Mouse (Mus musculus) forebrain, embryonic 15.5 days (tissue): Measurements from ENCODE around the gene Slc35b1. TPM values are rescaled to one million over a fixed set of nuclear protein-coding genes. Genes with fewer than 3 reads are reported as not detected.

Experiments used
- ATAC-seq: fragments of 200-750 bp; cut with Nextera tagmentation; replicated peaks from 2 replicates; pipeline ENCODE4 v1.8.0; 2017; ENCODE audit warnings: mild to moderate bottlenecking, moderate TSS enrichment, moderate library complexity
- H3K27ac ChIP-seq: fragments of 300-500 bp; sonication (generic); replicated peaks from 2 replicates; pipeline ENCODE4 v1.5.1; 2015; ENCODE audit warnings: mild to moderate bottlenecking, inconsistent platforms
- H3K27me3 ChIP-seq: fragments of 300-500 bp; sonication (generic); 2 replicates; pipeline ENCODE4 v1.6.1; 2015; ENCODE audit warnings: inconsistent platforms
- H3K36me3 ChIP-seq: fragments of 300-500 bp; sonication (generic); 2 replicates; pipeline ENCODE4 v1.6.1; 2015; ENCODE audit warnings: mild to moderate bottlenecking, inconsistent platforms
- H3K4me1 ChIP-seq: fragments of 300-500 bp; sonication (generic); 2 replicates; pipeline ENCODE4 v1.6.1; 2015; ENCODE audit warnings: inconsistent platforms
- H3K4me2 ChIP-seq: fragments of 300-500 bp; sonication (generic); replicated peaks from 2 replicates; pipeline ENCODE4 v1.6.1; 2015; ENCODE audit warnings: mild to moderate bottlenecking, inconsistent platforms
- H3K4me3 ChIP-seq: fragments of 300-500 bp; sonication (generic); 2 replicates; pipeline ENCODE4 v1.5.1; 2015; ENCODE audit warnings: mild to moderate bottlenecking, inconsistent platforms
- H3K9ac ChIP-seq: fragments of 300-500 bp; sonication (generic); replicated peaks from 2 replicates; pipeline ENCODE4 v1.6.1; 2015; ENCODE audit warnings: mild to moderate bottlenecking, inconsistent platforms
- H3K9me3 ChIP-seq: fragments of 300-500 bp; sonication (generic); 2 replicates; pipeline ENCODE4 v1.6.1; 2016; ENCODE audit warnings: inconsistent platforms
- WGBS: fragments of 180-500 bp; shearing (Covaris S2); methylation state at CpG from one replicate; pipeline ENCODE4 v1.1.7; 2015; ENCODE audit warnings: mixed read lengths; 5-methylcytosine and 5-hydroxymethylcytosine counted together
- polyA plus RNA-seq: library from polyadenylated mRNA; unstranded; fragments of >200 nt; fragmentation: Nextera tagmentation; extraction: Ambion mirVana; gene quantifications from 2 replicates; pipeline ENCODE4 v1.2.1, GENCODE M21; 2015

Gene Slc35b1
- polyA plus RNA-seq, 1 experiment from 2014 or later: 150 TPM

DNA sequence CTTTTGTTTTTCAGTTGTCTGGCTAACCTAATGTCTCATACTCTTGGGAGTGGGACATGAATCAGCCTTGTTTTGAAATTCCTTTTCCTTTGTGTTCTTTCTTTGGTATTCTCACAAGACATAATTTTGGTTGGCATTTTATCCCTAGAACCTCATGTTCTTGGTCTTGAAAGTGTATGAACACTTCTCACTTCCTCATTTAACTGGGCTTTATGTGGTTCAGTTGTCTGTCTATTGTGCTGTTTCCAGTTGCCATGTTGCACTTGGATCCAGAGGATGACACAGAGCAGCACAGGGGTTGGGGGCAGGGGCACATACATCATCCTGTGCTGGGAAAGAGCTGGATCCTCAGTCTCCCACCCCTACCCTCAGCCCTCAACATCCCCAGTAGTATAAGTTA, 31.4 kb downstream of the Slc35b1 start:
- Histone ChIP-seq H3K4me1 (peaks cover 45% of the 10 kb centered on the region), H3K9ac (no peak overlapping the region; the same call in 1 of the 2 replicates), H3K27ac (peak overlapping the region; percentile 6; the same call in 1 of the 2 replicates), H3K36me3 (no peaks in the 10 kb centered on the region), H3K9me3 (no peaks in the 10 kb centered on the region), H3K4me2 (peak overlapping the region; percentile 80), H3K27me3 (no peaks in the 10 kb centered on the region), H3K4me3 (peak overlapping the region; percentile 70; the same call in 1 of the 2 replicates)
- no peak for ATAC-seq

DNA sequence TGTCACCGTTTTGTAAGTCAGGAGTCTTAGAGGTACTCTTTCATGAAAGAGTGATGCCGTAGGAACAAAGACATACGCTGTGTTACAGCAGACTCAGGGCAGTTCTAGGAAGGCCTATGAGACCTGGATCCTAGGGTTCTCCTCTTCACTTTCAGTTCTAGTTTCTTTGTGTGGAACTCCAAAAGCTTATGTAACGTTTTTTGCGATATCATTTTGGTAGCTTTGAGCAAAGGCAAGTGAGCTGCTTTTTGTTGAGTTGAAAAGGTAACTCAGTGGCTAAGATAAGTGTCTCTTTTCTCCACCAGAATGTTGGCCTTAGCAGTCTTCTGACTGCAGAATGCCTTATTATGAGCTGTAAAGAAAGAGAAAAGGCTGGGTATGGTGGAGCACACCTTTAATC, 32.8 kb downstream of the Slc35b1 start:
- Histone ChIP-seq H3K9me3 (no peaks in the 10 kb centered on the region), H3K36me3 (no peaks in the 10 kb centered on the region), H3K27me3 (no peaks in the 10 kb centered on the region), H3K4me3 (no peak overlapping the region), H3K4me2 (no peak overlapping the region), H3K4me1 (peaks cover 34% of the 10 kb centered on the region), H3K27ac (no peak overlapping the region), H3K9ac (no peak overlapping the region)
- 87% methylated on average over 5 of the region's 5 CpGs for WGBS
- ATAC-seq: no peak

DNA sequence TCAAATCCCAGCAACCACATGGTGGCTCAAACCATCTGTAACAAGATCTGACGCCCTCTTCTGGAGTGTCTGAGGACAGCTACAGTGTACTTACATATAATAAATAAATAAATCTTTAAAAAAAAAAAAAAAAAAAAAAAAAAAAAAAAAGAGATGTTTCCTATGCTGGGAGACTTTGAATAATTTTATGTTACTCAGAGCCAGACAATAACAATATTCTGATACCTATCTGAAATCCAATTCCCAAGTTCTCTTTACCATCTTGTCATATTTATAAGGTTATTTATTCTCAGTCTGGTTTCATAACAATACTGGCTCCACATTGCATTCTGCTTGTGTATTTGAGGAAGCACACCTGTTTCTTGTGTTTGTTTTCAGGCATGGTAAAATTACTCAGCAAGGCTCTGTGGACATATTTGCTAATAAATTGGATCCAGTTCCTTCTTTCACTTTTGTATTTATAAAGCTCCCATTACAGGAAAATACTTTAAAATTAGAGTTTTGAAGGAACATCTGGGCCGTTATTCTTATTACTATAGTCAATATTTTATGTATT, 36.5 kb downstream of the Slc35b1 start:
- H3K9ac ChIP-seq: no peak overlapping the region
- WGBS: 88% methylated on average over 2 of the region's 2 CpGs

DNA sequence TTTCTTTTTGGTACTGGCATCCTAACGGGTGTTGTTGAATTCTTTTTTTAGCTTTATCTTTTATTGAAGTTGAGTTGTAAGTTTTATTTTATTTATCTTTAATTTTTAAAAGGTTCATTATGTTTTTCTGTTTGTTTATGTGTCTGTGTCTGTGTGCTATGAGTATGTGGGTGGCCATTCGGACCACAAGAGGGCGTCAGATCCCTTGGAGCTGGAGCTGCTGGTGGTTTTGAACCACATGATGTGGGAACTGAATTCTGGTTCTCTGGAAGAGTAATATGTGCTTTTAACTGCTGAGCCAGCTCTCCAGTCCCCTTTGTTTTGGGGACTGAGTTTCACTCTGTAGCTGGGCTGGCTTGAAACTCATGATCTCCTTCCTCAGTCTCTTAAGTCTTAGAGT, 39.0 kb downstream of the Slc35b1 start:
- H3K36me3 ChIP-seq: no peaks in the 10 kb centered on the region
- WGBS: 87% methylated on average over 3 of the region's 3 CpGs
- no peak overlapping the region for H3K4me3 ChIP-seq
- H3K27me3 ChIP-seq: no peaks in the 10 kb centered on the region
- H3K27ac ChIP-seq: no peak overlapping the region
- ATAC-seq: no peak
- no peak overlapping the region for H3K4me2 ChIP-seq
- H3K9me3 ChIP-seq: no peaks in the 10 kb centered on the region
- no peaks in the 10 kb centered on the region for H3K4me1 ChIP-seq
- no peak overlapping the region for H3K9ac ChIP-seq

More for the DNA sequence above, 36.5 kb downstream of the Slc35b1 start:
- Histone ChIP-seq H3K27ac (no peak overlapping the region), H3K27me3 (no peaks in the 10 kb centered on the region), H3K4me1 (peaks cover 17% of the 10 kb centered on the region), H3K9me3 (no peaks in the 10 kb centered on the region), H3K4me3 (no peak overlapping the region), H3K4me2 (no peak overlapping the region), H3K36me3 (no peaks in the 10 kb centered on the region)
- ATAC-seq: no peak

DNA sequence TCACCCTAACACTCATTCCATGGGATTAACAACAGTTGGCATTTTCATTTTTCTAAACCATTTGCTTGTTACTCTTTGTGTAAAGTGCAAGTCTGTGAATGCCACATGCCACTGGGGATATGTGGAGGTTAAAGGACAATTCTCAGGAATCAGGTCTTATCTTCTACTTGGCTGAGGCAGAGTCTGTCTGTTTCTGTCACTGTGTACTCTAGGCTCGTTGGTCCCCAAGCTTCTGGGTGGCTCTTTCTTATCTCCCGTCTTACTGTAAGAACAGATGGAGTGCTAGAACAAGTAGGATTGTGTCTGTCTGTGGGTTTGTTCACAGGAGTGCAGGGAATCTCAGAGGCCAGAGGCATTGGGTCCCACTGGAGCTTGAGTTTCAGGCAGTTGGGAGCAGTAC, 46.9 kb downstream of the Slc35b1 start:
- Histone ChIP-seq H3K4me1 (no peaks in the 10 kb centered on the region), H3K27ac (no peak overlapping the region), H3K27me3 (no peaks in the 10 kb centered on the region), H3K4me3 (no peak overlapping the region), H3K4me2 (no peak overlapping the region), H3K9me3 (no peaks in the 10 kb centered on the region), H3K9ac (no peak overlapping the region), H3K36me3 (no peaks in the 10 kb centered on the region)
- 77% methylated on average over 2 of the region's 2 CpGs for WGBS
- no peak for ATAC-seq

DNA sequence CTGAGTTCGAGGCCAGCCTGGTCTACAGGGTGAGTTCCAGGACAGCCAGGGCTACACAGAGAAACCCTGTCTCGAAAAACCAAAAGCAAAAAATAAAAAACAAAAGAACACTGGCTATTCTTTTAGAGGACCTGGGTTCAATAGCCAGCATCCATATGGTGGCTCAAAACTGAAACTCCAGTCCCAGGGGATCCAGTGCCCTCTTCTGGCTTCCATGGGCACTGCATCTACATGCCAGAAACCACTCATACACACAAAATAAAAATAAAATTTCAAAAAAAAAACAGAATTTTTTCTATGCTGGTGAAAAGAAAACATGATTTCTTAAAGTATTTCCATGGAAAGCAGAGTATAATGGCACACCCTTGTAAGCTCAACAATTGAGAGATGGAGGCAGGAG, 47.7 kb downstream of the Slc35b1 start:
- 89% methylated on average over 2 of the region's 2 CpGs for WGBS
- Histone ChIP-seq H3K4me1 (no peaks in the 10 kb centered on the region), H3K4me3 (no peak overlapping the region), H3K9ac (no peak overlapping the region), H3K4me2 (no peak overlapping the region), H3K36me3 (no peaks in the 10 kb centered on the region), H3K27me3 (no peaks in the 10 kb centered on the region), H3K27ac (no peak overlapping the region), H3K9me3 (no peaks in the 10 kb centered on the region)
- no peak for ATAC-seq

Other genes with a start within 250 kb of the Slc35b1 start
- gene Dlx4, start 238.4 kb upstream of the Slc35b1 start, polyA plus RNA-seq: not detected in 2 replicates
- not detected in 2 replicates for gene Tac4, start 123.2 kb upstream of the Slc35b1 start, polyA plus RNA-seq
- gene Kat7, start 74.4 kb upstream of the Slc35b1 start, polyA plus RNA-seq: 75.7 and 75.9 TPM in 2 replicates
- 3.0 and 3.5 TPM in 2 replicates for gene Fam117a, start 47.7 kb upstream of the Slc35b1 start, polyA plus RNA-seq
- gene Spop, start 29.4 kb downstream of the Slc35b1 start, polyA plus RNA-seq: 221 and 226 TPM in 2 replicates
- 6.3 and 6.9 TPM in 2 replicates for gene Nxph3, start 129.9 kb downstream of the Slc35b1 start, polyA plus RNA-seq
- 6.1 and 7.9 TPM in 2 replicates for gene Ngfr, start 203.0 kb downstream of the Slc35b1 start, polyA plus RNA-seq